Mouse (Mus musculus): Measurements from ENCODE around the gene Gm42674. TPM values are rescaled to one million over a fixed set of nuclear protein-coding genes. Genes with fewer than 3 reads are reported as not detected.

Gm42674 gene
- polyA plus RNA-seq (2016; fragmentation: Nextera tagmentation; extraction: Ambion mirVana), result not detected in 2 replicates

DNA sequence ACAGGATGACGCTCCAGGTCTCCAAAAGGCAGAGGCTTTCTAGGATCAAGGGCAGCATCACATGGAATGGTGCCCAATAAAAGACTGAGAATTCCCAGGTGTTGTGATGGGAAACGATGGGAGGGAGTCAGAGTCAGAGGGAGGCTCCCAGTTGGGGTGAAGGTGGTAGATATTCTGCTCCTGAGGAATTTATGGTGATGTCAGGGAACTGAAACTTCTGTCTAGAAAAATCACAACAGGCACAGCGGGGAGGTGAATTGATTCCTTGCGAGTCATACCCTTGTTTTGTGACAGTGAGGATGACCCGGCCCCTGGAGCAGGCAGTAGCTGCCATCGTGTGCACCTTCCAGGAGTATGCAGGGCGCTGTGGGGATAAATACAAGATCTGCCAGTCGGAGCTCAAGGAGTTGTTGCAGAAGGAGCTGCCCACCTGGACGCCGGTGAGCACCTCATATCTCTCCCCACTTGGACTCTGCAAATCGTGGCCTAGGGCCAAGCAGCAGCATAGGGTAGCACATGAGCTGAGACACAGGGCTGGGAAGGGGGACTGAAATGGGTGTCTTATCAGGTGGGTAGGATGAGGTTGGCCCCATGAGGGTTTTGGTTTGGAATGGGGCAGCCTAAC lies at the start of gene Gm42674:
Gene Gm42674 (plus strand): TSS at position 419 of the 625 bp plus-strand sequence.
- H3K4me3 ChIP-seq, result no peak within 1 kb of the TSS
- no peak within 1 kb of the TSS for H3K27ac ChIP-seq (replicated peaks)
- no peaks in the 10 kb centered on the region for H3K27me3 ChIP-seq (ENCODE audit: low read depth, poor library complexity, severe bottlenecking)
- H3K4me1 ChIP-seq, result 0 out of 2 replicates have a peak, but pooled peaks cover 3% of the 10 kb centered on the region
- 83% methylated on average over 11 of the region's 11 CpGs for WGBS
- no peaks in the 10 kb centered on the region for H3K36me3 ChIP-seq
- no peaks in the 10 kb centered on the region for H3K9me3 ChIP-seq (replicated peaks)
- DNase-seq (ENCODE audit: low spot score), result no peak

DNA sequence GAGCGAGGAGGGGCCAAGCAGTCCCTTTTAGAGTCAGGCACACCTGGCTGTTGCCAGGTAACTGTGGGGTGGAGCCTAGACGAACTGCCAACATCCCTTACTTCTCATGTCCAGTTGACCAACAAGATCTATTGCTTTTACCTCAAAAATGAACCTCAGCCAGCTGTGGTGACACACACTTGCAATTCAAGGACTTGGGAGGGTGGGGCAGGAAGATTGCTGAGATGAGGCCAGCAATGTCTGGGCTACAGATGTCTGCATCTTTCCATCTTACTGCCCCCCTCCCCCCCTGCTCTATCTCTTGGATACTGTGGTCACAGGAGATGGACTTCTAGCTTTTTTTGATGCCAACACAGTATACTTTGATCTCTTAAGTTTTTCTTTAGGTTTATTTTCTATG lies 49.5 kb upstream of the Gm42674 start:
- DNase-seq (ENCODE audit: low spot score), result no peak
- 85% methylated on average over 2 of the region's 2 CpGs for WGBS
- no peak overlapping the region for H3K27ac ChIP-seq (replicated peaks)

GRCm38 (mm10) chr3:90555954-90556353 lies 45.8 kb upstream of the Gm42674 start:
- Histone ChIP-seq H3K36me3 (no peaks in the 10 kb centered on the region), H3K27me3 (ENCODE audit: low read depth, poor library complexity, severe bottlenecking) (no peaks in the 10 kb centered on the region), H3K4me3 (no peak overlapping the region), H3K4me1 (peaks cover 4% of the 10 kb centered on the region), H3K9me3 (replicated peaks) (no peaks in the 10 kb centered on the region), H3K27ac (replicated peaks) (no peak overlapping the region)
- DNase-seq (ENCODE audit: low spot score), result no peak
- 65% methylated on average over 5 of the region's 5 CpGs for WGBS

More for the DNA sequence above, 49.5 kb upstream of the Gm42674 start:
- Histone ChIP-seq H3K4me3 (no peak overlapping the region), H3K9me3 (replicated peaks) (no peaks in the 10 kb centered on the region), H3K4me1 (peaks cover 9% of the 10 kb centered on the region), H3K27me3 (ENCODE audit: low read depth, poor library complexity, severe bottlenecking) (no peaks in the 10 kb centered on the region), H3K36me3 (no peaks in the 10 kb centered on the region)

GRCm38 (mm10) chr3:90560008-90560628 lies 41.6 kb upstream of the Gm42674 start, which contains the start of gene S100a3:
S100a3 (plus strand) TSS chr3:90560578.
- WGBS, result 85% methylated on average over 6 of the region's 6 CpGs
- Histone ChIP-seq H3K4me3 (no peak within 1 kb of the TSS), H3K4me1 (peaks cover 8% of the 10 kb centered on the region), H3K27ac (replicated peaks) (no peak within 1 kb of the TSS), H3K36me3 (no peaks in the 10 kb centered on the region), H3K27me3 (ENCODE audit: low read depth, poor library complexity, severe bottlenecking) (no peaks in the 10 kb centered on the region), H3K9me3 (replicated peaks) (no peaks in the 10 kb centered on the region)
- DNase-seq (ENCODE audit: low spot score), result no peak

GRCm38 (mm10) chr3:90574691-90575090 lies 27.0 kb upstream of the Gm42674 start:
- no peaks in the 10 kb centered on the region for H3K9me3 ChIP-seq (replicated peaks)
- no peaks in the 10 kb centered on the region for H3K36me3 ChIP-seq
- no peaks in the 10 kb centered on the region for H3K27me3 ChIP-seq (ENCODE audit: low read depth, poor library complexity, severe bottlenecking)
- H3K4me1 ChIP-seq, result no peaks in the 10 kb centered on the region
- no peak overlapping the region for H3K4me3 ChIP-seq
- 90% methylated on average over 5 of the region's 5 CpGs for WGBS
- H3K27ac ChIP-seq (replicated peaks), result no peak overlapping the region
- no peak for DNase-seq (ENCODE audit: low spot score)

DNA sequence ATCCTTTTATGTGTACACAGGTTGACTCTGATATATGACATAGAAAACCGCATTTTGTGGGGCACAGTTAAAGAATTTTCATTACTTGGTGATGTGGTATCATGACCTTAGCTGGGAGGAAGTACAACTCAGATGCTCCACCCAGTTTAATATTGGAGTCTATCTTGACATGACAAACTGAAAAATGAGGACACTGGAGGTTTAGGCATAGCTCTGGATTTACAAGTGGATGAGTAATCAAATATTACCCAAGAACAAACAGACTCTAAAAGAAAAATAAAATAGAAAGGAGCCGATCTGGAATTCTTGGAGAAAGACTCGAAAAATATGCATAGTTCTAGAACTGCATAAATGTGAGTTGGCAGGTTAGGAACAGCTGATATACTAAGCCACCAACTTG lies 26.4 kb upstream of the Gm42674 start:
- Histone ChIP-seq H3K4me1 (no peaks in the 10 kb centered on the region), H3K9me3 (replicated peaks) (no peaks in the 10 kb centered on the region), H3K36me3 (no peaks in the 10 kb centered on the region), H3K27ac (replicated peaks) (no peak overlapping the region), H3K27me3 (ENCODE audit: low read depth, poor library complexity, severe bottlenecking) (no peaks in the 10 kb centered on the region), H3K4me3 (no peak overlapping the region)
- WGBS, result 88% methylated on average over 3 of the region's 3 CpGs
- no peak for DNase-seq (ENCODE audit: low spot score)

GRCm38 (mm10) chr3:90576351-90577001 lies 25.2 kb upstream of the Gm42674 start:
- no peaks in the 10 kb centered on the region for H3K27me3 ChIP-seq (ENCODE audit: low read depth, poor library complexity, severe bottlenecking)
- no peaks in the 10 kb centered on the region for H3K36me3 ChIP-seq
- no peak overlapping the region for H3K4me3 ChIP-seq
- WGBS, result 80% methylated on average over 10 of the region's 10 CpGs
- no peak overlapping the region for H3K27ac ChIP-seq (replicated peaks)
- no peak for DNase-seq (ENCODE audit: low spot score)
- H3K4me1 ChIP-seq, result no peaks in the 10 kb centered on the region
- H3K9me3 ChIP-seq (replicated peaks), result no peaks in the 10 kb centered on the region

- Histone ChIP-seq H3K4me1 (peaks cover 11% of the 10 kb centered on the region), H3K9me3 (replicated peaks) (no peaks in the 10 kb centered on the region), H3K36me3 (no peaks in the 10 kb centered on the region), H3K4me3 (no peak overlapping the region), H3K27ac (replicated peaks) (no peak overlapping the region), H3K27me3 (ENCODE audit: low read depth, poor library complexity, severe bottlenecking) (no peaks in the 10 kb centered on the region)
- 79% methylated on average over 7 of the region's 7 CpGs for WGBS
- no peak for DNase-seq (ENCODE audit: low spot score)
Observed at GRCm38 (mm10) chr3:90579433-90579832, 22.3 kb upstream of the Gm42674 start.

GRCm38 (mm10) chr3:90581141-90581540 lies 20.6 kb upstream of the Gm42674 start:
- Histone ChIP-seq H3K9me3 (replicated peaks) (no peaks in the 10 kb centered on the region), H3K27ac (replicated peaks) (no peak overlapping the region), H3K36me3 (no peaks in the 10 kb centered on the region), H3K4me1 (peaks cover 11% of the 10 kb centered on the region), H3K27me3 (ENCODE audit: low read depth, poor library complexity, severe bottlenecking) (no peaks in the 10 kb centered on the region), H3K4me3 (no peak overlapping the region)
- DNase-seq (ENCODE audit: low spot score), result no peak
- WGBS, result 92% methylated on average over 5 of the region's 5 CpGs

DNA sequence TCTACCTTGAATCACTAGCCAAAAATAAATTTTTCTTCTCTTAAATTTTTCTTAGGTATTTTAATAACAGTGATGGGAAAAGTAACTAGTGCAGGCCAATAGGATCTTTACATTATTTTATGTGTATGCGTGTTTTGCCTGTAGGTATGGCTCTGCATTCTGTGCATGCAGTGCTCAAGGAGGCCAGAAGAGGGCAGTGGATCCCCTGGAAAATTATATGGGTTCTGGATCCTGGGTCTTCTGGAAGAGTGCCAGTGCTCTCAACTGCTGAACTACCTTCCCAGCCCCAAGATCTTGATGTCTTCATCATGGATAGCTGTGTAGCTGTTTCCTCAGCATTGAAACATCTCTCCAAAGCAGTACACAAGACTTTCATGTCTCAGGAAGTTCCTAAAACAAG lies 19.5 kb upstream of the Gm42674 start:
- H3K27ac ChIP-seq (replicated peaks), result no peak overlapping the region
- 93% methylated on average over 1 of the region's 1 CpGs for WGBS
- H3K9me3 ChIP-seq (replicated peaks), result no peaks in the 10 kb centered on the region
- DNase-seq (ENCODE audit: low spot score), result no peak
- H3K36me3 ChIP-seq, result no peaks in the 10 kb centered on the region
- H3K4me1 ChIP-seq, result peaks cover 11% of the 10 kb centered on the region
- no peaks in the 10 kb centered on the region for H3K27me3 ChIP-seq (ENCODE audit: low read depth, poor library complexity, severe bottlenecking)
- H3K4me3 ChIP-seq, result no peak overlapping the region

- no peaks in the 10 kb centered on the region for H3K36me3 ChIP-seq
- no peaks in the 10 kb centered on the region for H3K27me3 ChIP-seq (ENCODE audit: low read depth, poor library complexity, severe bottlenecking)
- WGBS, result 93% methylated on average over 4 of the region's 4 CpGs
- DNase-seq (ENCODE audit: low spot score), result no peak
- peaks cover 11% of the 10 kb centered on the region for H3K4me1 ChIP-seq
- no peak overlapping the region for H3K27ac ChIP-seq (replicated peaks)
- no peak overlapping the region for H3K4me3 ChIP-seq
- H3K9me3 ChIP-seq (replicated peaks), result no peaks in the 10 kb centered on the region
Observed at GRCm38 (mm10) chr3:90582556-90582955, 19.1 kb upstream of the Gm42674 start.

- WGBS, result 49% methylated on average over 3 of the region's 3 CpGs
- H3K4me3 ChIP-seq, result no peak overlapping the region
- no peaks in the 10 kb centered on the region for H3K27me3 ChIP-seq (ENCODE audit: low read depth, poor library complexity, severe bottlenecking)
- peaks cover 11% of the 10 kb centered on the region for H3K4me1 ChIP-seq
- no peaks in the 10 kb centered on the region for H3K9me3 ChIP-seq (replicated peaks)
- H3K36me3 ChIP-seq, result no peaks in the 10 kb centered on the region
- H3K27ac ChIP-seq (replicated peaks), result 0 out of 2 replicates have a peak overlapping the region, but pooled peaks have one; percentile 23
- no peak for DNase-seq (ENCODE audit: low spot score)
Observed at GRCm38 (mm10) chr3:90583893-90584292, 17.8 kb upstream of the Gm42674 start.

GRCm38 (mm10) chr3:90585595-90585994 lies 16.1 kb upstream of the Gm42674 start:
- WGBS, result 37% methylated on average over 5 of the region's 5 CpGs
- Histone ChIP-seq H3K27me3 (ENCODE audit: low read depth, poor library complexity, severe bottlenecking) (no peaks in the 10 kb centered on the region), H3K4me3 (no peak overlapping the region), H3K27ac (replicated peaks) (no peak overlapping the region), H3K9me3 (replicated peaks) (no peaks in the 10 kb centered on the region), H3K36me3 (no peaks in the 10 kb centered on the region), H3K4me1 (peaks cover 11% of the 10 kb centered on the region)
- peak; percentile 64 for DNase-seq (ENCODE audit: low spot score)

Data from midbrain, embryonic 10.5 days (tissue).